Mouse (Mus musculus) midbrain, embryonic 15.5 days (tissue): Measurements from ENCODE around the gene Rdh19. TPM values are rescaled to one million over a fixed set of nuclear protein-coding genes. Genes with fewer than 3 reads are reported as not detected.
"Not testable (repeated sequence)": the region's sequence is repeated elsewhere in the genome, so short reads cannot be mapped to it uniquely, and the experiment has no call there.

Source experiments
- ATAC-seq: fragments of 200-750 bp; cut with Nextera tagmentation; replicated peaks from 2 replicates; pipeline ENCODE4 v1.8.0; 2017; ENCODE audit warnings: moderate TSS enrichment
- H3K27ac ChIP-seq: fragments of 300-500 bp; sonication (generic); 2 replicates; pipeline ENCODE4 v1.5.1; 2015; ENCODE audit warnings: mild to moderate bottlenecking, inconsistent platforms
- H3K27me3 ChIP-seq: fragments of 300-500 bp; sonication (generic); replicated peaks from 2 replicates; pipeline ENCODE4 v1.6.1; 2015; ENCODE audit warnings: inconsistent platforms
- H3K36me3 ChIP-seq: fragments of 300-500 bp; sonication (generic); replicated peaks from 2 replicates; pipeline ENCODE4 v1.6.1; 2015; ENCODE audit warnings: inconsistent platforms
- H3K4me1 ChIP-seq: fragments of 300-500 bp; sonication (generic); 2 replicates; pipeline ENCODE4 v1.6.1; 2015; ENCODE audit warnings: inconsistent platforms
- H3K4me2 ChIP-seq: fragments of 300-500 bp; sonication (generic); 2 replicates; pipeline ENCODE4 v1.6.1; 2015; ENCODE audit warnings: inconsistent platforms, mild to moderate bottlenecking, moderate library complexity
- H3K4me3 ChIP-seq: fragments of 300-500 bp; sonication (generic); 2 replicates; pipeline ENCODE4 v1.5.1; 2015; ENCODE audit warnings: mild to moderate bottlenecking, inconsistent platforms
- H3K9ac ChIP-seq: fragments of 300-500 bp; sonication (generic); 2 replicates; pipeline ENCODE4 v1.6.1; 2015; ENCODE audit warnings: mild to moderate bottlenecking, inconsistent platforms
- H3K9me3 ChIP-seq: fragments of 300-500 bp; sonication (generic); 2 replicates; pipeline ENCODE4 v1.6.1; 2016; ENCODE audit warnings: inconsistent platforms
- WGBS: fragments of 180-500 bp; shearing (Covaris S2); methylation state at CpG from one replicate; pipeline ENCODE4 v1.1.7; 2015; ENCODE audit warnings: mixed read lengths; 5-methylcytosine and 5-hydroxymethylcytosine counted together
- polyA plus RNA-seq: library from polyadenylated mRNA; unstranded; fragments of >200 nt; fragmentation: Nextera tagmentation; extraction: Ambion mirVana; gene quantifications from 2 replicates; pipeline ENCODE4 v1.2.1, GENCODE M21; 2015

Gene Rdh19
- polyA plus RNA-seq, 1 experiment from 2014 or later = not detected

- no peak for ATAC-seq
- H3K27me3 ChIP-seq = no peaks in the 10 kb centered on the region
- no peaks in the 10 kb centered on the region for H3K4me1 ChIP-seq
- no peaks in the 10 kb centered on the region for H3K9me3 ChIP-seq
- no peak overlapping the region for H3K4me2 ChIP-seq
- no peak overlapping the region for H3K4me3 ChIP-seq
- no peak overlapping the region for H3K9ac ChIP-seq
- WGBS = 81% methylated on average over 2 of the region's 2 CpGs
- no peaks in the 10 kb centered on the region for H3K36me3 ChIP-seq
- H3K27ac ChIP-seq = no peak overlapping the region
These were observed 11.2 kb upstream of the Rdh19 start for GRCm38 (mm10) chr10:127838539-127838938.

GRCm38 (mm10) chr10:127840776-127841175, 9.0 kb upstream of the Rdh19 start:
- no peak overlapping the region for H3K9ac ChIP-seq
- H3K27ac ChIP-seq = no peak overlapping the region
- ATAC-seq = no peak
- 70% methylated on average over 2 of the region's 2 CpGs for WGBS
- H3K27me3 ChIP-seq = no peaks in the 10 kb centered on the region
- no peak overlapping the region for H3K4me2 ChIP-seq
- H3K4me1 ChIP-seq = no peaks in the 10 kb centered on the region
- no peaks in the 10 kb centered on the region for H3K9me3 ChIP-seq
- no peak overlapping the region for H3K4me3 ChIP-seq
- H3K36me3 ChIP-seq = no peaks in the 10 kb centered on the region

DNA sequence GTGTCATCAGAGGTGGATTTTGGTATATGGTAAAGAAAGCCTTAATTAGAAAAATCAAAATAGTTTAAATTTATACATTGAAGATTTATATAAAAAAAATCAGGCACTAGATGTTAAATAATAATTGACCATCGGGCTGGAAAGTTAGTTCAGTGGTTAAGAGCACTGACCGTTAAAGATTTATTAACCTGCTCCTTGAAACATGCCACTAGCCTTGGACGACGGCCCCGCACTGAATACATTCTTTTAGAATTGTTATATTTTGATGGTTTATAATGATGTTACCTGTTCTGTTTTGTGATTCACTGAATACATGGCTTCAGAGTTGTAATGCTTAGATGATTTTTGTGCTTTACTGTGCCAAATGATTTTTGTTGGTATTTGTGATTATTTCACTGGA, 3.8 kb upstream of the Rdh19 start:
- H3K4me3 ChIP-seq, H3K4me2 ChIP-seq, H3K27ac ChIP-seq, H3K9me3 ChIP-seq, H3K36me3 ChIP-seq, H3K4me1 ChIP-seq, H3K27me3 ChIP-seq, ATAC-seq, H3K9ac ChIP-seq: not testable (repeated sequence)
- WGBS = 91% methylated on average over 5 of the region's 5 CpGs

DNA sequence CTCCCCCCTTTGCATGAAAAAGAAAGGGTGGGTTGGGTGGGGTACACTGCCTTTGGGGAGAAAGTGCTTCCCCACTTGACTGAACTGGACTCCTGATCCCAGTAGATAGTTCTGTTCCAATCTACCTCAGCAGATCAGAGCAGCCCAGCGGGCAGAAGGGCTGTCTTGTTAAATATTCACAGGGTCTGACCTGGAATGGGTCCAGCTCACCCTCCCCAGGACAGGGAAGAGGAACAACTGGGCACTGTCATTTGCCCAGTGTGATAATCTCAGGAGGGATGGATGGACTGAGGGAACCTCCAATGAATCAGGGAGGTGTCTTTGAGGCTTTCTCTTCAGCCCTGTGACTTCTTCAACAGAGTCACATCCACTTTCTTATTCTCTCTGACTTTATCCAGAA, 1.6 kb upstream of the Rdh19 start:
- Histone ChIP-seq H3K4me3 (no peak overlapping the region), H3K4me1 (no peaks in the 10 kb centered on the region), H3K36me3 (no peaks in the 10 kb centered on the region), H3K27me3 (no peaks in the 10 kb centered on the region), H3K4me2 (no peak overlapping the region), H3K9me3 (no peaks in the 10 kb centered on the region), H3K9ac (no peak overlapping the region), H3K27ac (no peak overlapping the region)
- 75% methylated on average over 1 of the region's 1 CpGs for WGBS
- no peak for ATAC-seq

GRCm38 (mm10) chr10:127856376-127856775, 6.6 kb downstream of the Rdh19 start:
- Histone ChIP-seq H3K27ac (no peak overlapping the region), H3K9ac (no peak overlapping the region), H3K4me3 (no peak overlapping the region), H3K9me3 (no peaks in the 10 kb centered on the region), H3K36me3 (no peaks in the 10 kb centered on the region), H3K4me2 (no peak overlapping the region), H3K4me1 (no peaks in the 10 kb centered on the region), H3K27me3 (no peaks in the 10 kb centered on the region)
- ATAC-seq = no peak

GRCm38 (mm10) chr10:127864931-127865330, 15.2 kb downstream of the Rdh19 start:
- Histone ChIP-seq H3K4me2 (no peak overlapping the region), H3K9ac (no peak overlapping the region), H3K4me1 (no peaks in the 10 kb centered on the region), H3K27me3 (no peaks in the 10 kb centered on the region), H3K9me3 (no peaks in the 10 kb centered on the region), H3K4me3 (no peak overlapping the region), H3K36me3 (no peaks in the 10 kb centered on the region), H3K27ac (no peak overlapping the region)
- no peak for ATAC-seq

DNA sequence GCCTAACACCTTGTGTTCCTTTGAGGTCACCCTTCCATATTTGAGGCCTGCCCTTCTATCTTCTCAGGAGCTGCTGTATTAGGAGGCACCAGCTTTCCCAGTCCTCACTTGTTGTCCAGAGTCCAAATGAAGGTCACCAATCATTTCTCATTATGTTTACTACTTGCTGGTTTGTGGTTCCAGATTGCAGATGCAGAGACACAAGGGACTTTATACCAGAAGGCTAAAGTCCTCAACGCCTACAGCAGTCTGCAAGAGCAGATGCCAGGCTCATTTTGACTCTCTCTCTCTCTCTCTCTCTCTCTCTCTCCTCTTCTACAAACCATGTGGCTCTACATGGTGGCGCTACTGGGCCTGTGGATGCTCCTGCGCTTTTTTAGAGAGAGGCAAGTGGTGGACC, 16.5 kb downstream of the Rdh19 start, which contains the start of gene Rdh16f2:
TSS of gene Rdh16f2 (plus strand) at position 243 of the 400 bp plus-strand sequence.
- Histone ChIP-seq H3K4me2 (no peak within 1 kb of the TSS), H3K4me3 (no peak within 1 kb of the TSS), H3K36me3 (no peaks in the 10 kb centered on the region), H3K27ac (no peak within 1 kb of the TSS), H3K9ac (no peak within 1 kb of the TSS), H3K27me3 (no peaks in the 10 kb centered on the region), H3K9me3 (no peaks in the 10 kb centered on the region), H3K4me1 (no peaks in the 10 kb centered on the region)
- WGBS = 84% methylated on average over 3 of the region's 3 CpGs
- ATAC-seq = no peak

DNA sequence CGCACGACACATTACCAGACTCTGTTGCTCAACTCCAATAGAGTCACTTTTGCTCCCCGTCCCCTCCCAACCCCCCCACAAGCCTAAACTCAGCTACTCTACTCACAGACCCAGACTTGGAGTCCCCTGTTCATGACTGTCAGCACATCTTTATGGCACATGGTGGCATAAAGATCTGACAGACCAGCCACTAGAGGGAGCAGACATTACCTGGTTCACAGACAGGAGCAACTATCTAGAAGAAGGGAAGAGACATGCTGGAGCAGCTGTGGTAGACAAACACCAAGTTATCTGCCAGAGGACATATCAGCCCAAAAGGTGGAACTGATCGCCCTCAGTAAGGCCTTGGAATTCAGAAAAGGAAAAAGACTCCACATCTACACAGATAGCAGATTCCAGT, 22.8 kb downstream of the Rdh19 start:
- Histone ChIP-seq H3K27ac (no peak overlapping the region), H3K9me3 (no peaks in the 10 kb centered on the region), H3K9ac (no peak overlapping the region), H3K4me1 (no peaks in the 10 kb centered on the region), H3K4me3 (no peak overlapping the region), H3K36me3 (no peaks in the 10 kb centered on the region), H3K27me3 (no peaks in the 10 kb centered on the region), H3K4me2 (no peak overlapping the region)
- 72% methylated on average over 4 of the region's 4 CpGs for WGBS
- ATAC-seq = no peak

GRCm38 (mm10) chr10:127877681-127878080, 28.0 kb downstream of the Rdh19 start:
- ATAC-seq = no peak
- WGBS = 59% methylated on average over 2 of the region's 2 CpGs
- Histone ChIP-seq H3K4me3 (no peak overlapping the region), H3K36me3 (no peaks in the 10 kb centered on the region), H3K4me2 (no peak overlapping the region), H3K27ac (no peak overlapping the region), H3K9ac (no peak overlapping the region), H3K4me1 (no peaks in the 10 kb centered on the region), H3K9me3 (no peaks in the 10 kb centered on the region), H3K27me3 (no peaks in the 10 kb centered on the region)

- H3K27ac ChIP-seq = no peak overlapping the region
- no peak overlapping the region for H3K4me2 ChIP-seq
- H3K36me3 ChIP-seq = no peaks in the 10 kb centered on the region
- ATAC-seq = no peak
- WGBS = 79% methylated on average over 3 of the region's 3 CpGs
- no peaks in the 10 kb centered on the region for H3K27me3 ChIP-seq
- H3K9ac ChIP-seq = no peak overlapping the region
- H3K9me3 ChIP-seq = no peaks in the 10 kb centered on the region
- H3K4me1 ChIP-seq = no peaks in the 10 kb centered on the region
- H3K4me3 ChIP-seq = no peak overlapping the region
These were observed 28.7 kb downstream of the Rdh19 start for GRCm38 (mm10) chr10:127878262-127879057.

DNA sequence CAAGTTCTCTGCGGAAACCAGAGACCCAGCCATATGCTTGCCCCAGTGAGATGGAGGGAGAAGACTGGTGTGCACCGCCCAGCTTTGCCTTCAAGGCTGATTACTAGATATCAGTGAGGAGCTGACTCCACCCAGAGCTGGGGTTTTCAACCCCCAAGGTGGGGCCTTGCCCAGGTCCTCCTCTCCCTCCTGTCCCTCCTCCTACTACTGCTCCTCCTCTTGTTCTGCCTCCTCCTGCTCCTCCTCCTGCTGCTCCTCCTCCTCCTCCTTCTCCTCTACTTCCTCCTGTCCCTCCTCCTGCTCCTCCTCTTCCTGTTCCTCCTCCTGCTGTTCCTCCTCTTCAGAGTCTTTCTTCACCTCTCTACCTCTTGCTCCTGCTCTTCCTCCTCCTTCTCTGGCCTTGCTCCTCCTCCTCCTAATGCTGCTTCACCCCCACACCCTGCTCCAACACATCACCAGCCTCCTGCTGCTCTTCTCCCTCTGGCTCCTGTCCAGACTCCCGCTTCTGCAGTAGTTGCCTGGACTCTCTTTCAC, 29.5 kb downstream of the Rdh19 start:
- Histone ChIP-seq H3K4me3 (no peak overlapping the region), H3K4me1 (no peaks in the 10 kb centered on the region), H3K27me3 (no peaks in the 10 kb centered on the region), H3K9me3 (no peaks in the 10 kb centered on the region), H3K27ac (no peak overlapping the region), H3K36me3 (no peaks in the 10 kb centered on the region), H3K9ac (no peak overlapping the region), H3K4me2 (no peak overlapping the region)
- ATAC-seq = no peak
- 82% methylated on average over 3 of the region's 3 CpGs for WGBS

GRCm38 (mm10) chr10:127881041-127881440, 31.3 kb downstream of the Rdh19 start:
- H3K27me3 ChIP-seq = no peaks in the 10 kb centered on the region
- no peaks in the 10 kb centered on the region for H3K36me3 ChIP-seq
- ATAC-seq = no peak
- H3K9me3 ChIP-seq = no peaks in the 10 kb centered on the region
- no peak overlapping the region for H3K4me2 ChIP-seq
- no peak overlapping the region for H3K9ac ChIP-seq
- WGBS = 72% methylated on average over 4 of the region's 4 CpGs
- H3K27ac ChIP-seq = no peak overlapping the region
- H3K4me1 ChIP-seq = no peaks in the 10 kb centered on the region
- no peak overlapping the region for H3K4me3 ChIP-seq

- Histone ChIP-seq H3K27me3 (no peaks in the 10 kb centered on the region), H3K36me3 (no peaks in the 10 kb centered on the region), H3K9ac (no peak overlapping the region), H3K9me3 (no peaks in the 10 kb centered on the region), H3K4me1 (peaks cover 6% of the 10 kb centered on the region), H3K4me3 (no peak overlapping the region), H3K4me2 (no peak overlapping the region), H3K27ac (no peak overlapping the region)
- WGBS = 82% methylated on average over 1 of the region's 1 CpGs
- ATAC-seq = no peak
These were observed 36.8 kb downstream of the Rdh19 start for GRCm38 (mm10) chr10:127886551-127886950.
